Mouse (Mus musculus) stomach, postnatal 0 days (tissue): ENCODE results near the gene Phgr1. TPM values are rescaled to one million over a fixed set of nuclear protein-coding genes. Genes with fewer than 3 reads are reported as not detected.

Experiments used
- ATAC-seq: fragments of 200-750 bp; cut with Nextera tagmentation; 2 replicates; pipeline ENCODE4 v1.8.0; 2017; ENCODE audit not compliant: low FRiP score, low TSS enrichment
- DNase-seq: peaks from one replicate; pipeline ENCODE4 v3.0.0-alpha.2; 2016; ENCODE audit warnings: low spot score
- H3K27ac ChIP-seq: fragments of 300-500 bp; sonication (generic); replicated peaks from 2 replicates; pipeline ENCODE4 v1.5.1; 2014; ENCODE audit warnings: mild to moderate bottlenecking, control low read depth
- H3K27me3 ChIP-seq: fragments of 300-500 bp; sonication (generic); 2 replicates; pipeline ENCODE4 v1.6.1; 2014; ENCODE audit warnings: low read length; ENCODE audit not compliant: control insufficient read depth, insufficient read depth
- H3K36me3 ChIP-seq: fragments of 300-500 bp; sonication (generic); 2 replicates; pipeline ENCODE4 v1.6.1; 2014; ENCODE audit warnings: low read length, mixed read lengths; ENCODE audit not compliant: control insufficient read depth, insufficient read depth
- H3K4me1 ChIP-seq: fragments of 300-500 bp; sonication (generic); replicated peaks from 2 replicates; pipeline ENCODE4 v1.6.1; 2014; ENCODE audit warnings: antibody characterized with exemption; ENCODE audit not compliant: control insufficient read depth, insufficient read depth
- H3K4me2 ChIP-seq: fragments of 300-500 bp; sonication (generic); replicated peaks from 2 replicates; pipeline ENCODE4 v1.6.1; 2014; ENCODE audit warnings: low read depth, mild to moderate bottlenecking, control low read depth, moderate library complexity
- H3K4me3 ChIP-seq: fragments of 300-500 bp; sonication (generic); 2 replicates; pipeline ENCODE4 v1.5.1; 2014; ENCODE audit warnings: low read depth, low read length, control low read depth
- H3K9ac ChIP-seq: fragments of 300-500 bp; sonication (generic); 2 replicates; pipeline ENCODE4 v1.6.1; 2014; ENCODE audit warnings: mild to moderate bottlenecking, low read length, control low read depth, mixed read lengths
- H3K9me3 ChIP-seq: fragments of 300-500 bp; sonication (generic); 2 replicates; pipeline ENCODE4 v1.6.1; 2016; ENCODE audit warnings: low read length; ENCODE audit not compliant: control insufficient read depth
- CTCF ChIP-seq: IDR thresholded peaks from 2 replicates; pipeline ENCODE4 v1.5.1; 2016; ENCODE audit warnings: antibody characterized with exemption, low read depth, mild to moderate bottlenecking, moderate library complexity
- EP300 ChIP-seq: optimal IDR thresholded peaks from 2 replicates; pipeline ENCODE3; 2016; ENCODE audit warnings: antibody characterized with exemption
- WGBS: fragments of 180-500 bp; shearing (Covaris S2); extraction: QIAGEN DNeasy Blood & Tissue Kit; methylation state at CpG from one replicate; pipeline ENCODE4 v1.1.7; 2014; 5-methylcytosine and 5-hydroxymethylcytosine counted together
- polyA plus RNA-seq: library from polyadenylated mRNA; unstranded; fragments of >200 nt; fragmentation: Nextera tagmentation; extraction: Ambion mirVana; gene quantifications from 2 replicates; pipeline ENCODE4 v1.2.1, GENCODE M21; 2015

Gene Phgr1
- polyA plus RNA-seq, 1 experiment from 2014 or later, result 184 TPM

- no peak overlapping the region for H3K27ac ChIP-seq
- no peak for DNase-seq
- no peaks in the 10 kb centered on the region for H3K4me1 ChIP-seq
- WGBS, result 77% methylated on average over 4 of the region's 4 CpGs
- TF ChIP-seq CTCF (no peak), EP300 (no peak)
- no peaks in the 10 kb centered on the region for H3K36me3 ChIP-seq
- H3K9me3 ChIP-seq, result no peaks in the 10 kb centered on the region
- no peak for ATAC-seq
- H3K9ac ChIP-seq, result no peak overlapping the region
- no peak overlapping the region for H3K4me3 ChIP-seq
- H3K27me3 ChIP-seq, result no peaks in the 10 kb centered on the region
- no peak overlapping the region for H3K4me2 ChIP-seq
These were observed 19.7 kb downstream of the Phgr1 start for GRCm38 (mm10) chr2:118792259-118792613.

- ATAC-seq, result no peak
- no peak for DNase-seq
- H3K4me2 ChIP-seq, result no peak overlapping the region
- no peak overlapping the region for H3K9ac ChIP-seq
- no peaks in the 10 kb centered on the region for H3K4me1 ChIP-seq
- H3K27ac ChIP-seq, result no peak overlapping the region
- 86% methylated on average over 4 of the region's 4 CpGs for WGBS
- no peaks in the 10 kb centered on the region for H3K36me3 ChIP-seq
- TF ChIP-seq EP300 (no peak), CTCF (no peak)
- H3K9me3 ChIP-seq, result no peaks in the 10 kb centered on the region
- H3K4me3 ChIP-seq, result no peak overlapping the region
- no peaks in the 10 kb centered on the region for H3K27me3 ChIP-seq
These were observed 21.1 kb downstream of the Phgr1 start for GRCm38 (mm10) chr2:118793636-118794035.

- Histone ChIP-seq H3K27me3 (no peaks in the 10 kb centered on the region), H3K4me2 (no peak overlapping the region), H3K9ac (no peak overlapping the region), H3K36me3 (no peaks in the 10 kb centered on the region), H3K9me3 (no peaks in the 10 kb centered on the region), H3K4me1 (no peaks in the 10 kb centered on the region), H3K27ac (no peak overlapping the region), H3K4me3 (no peak overlapping the region)
- no peak for DNase-seq
- no peak for ATAC-seq
- no peak for TF ChIP-seq CTCF
- no peak for TF ChIP-seq EP300
- WGBS, result 66% methylated on average over 4 of the region's 4 CpGs
These were observed 30.1 kb downstream of the Phgr1 start for GRCm38 (mm10) chr2:118802542-118803118.

- 83% methylated on average over 2 of the region's 2 CpGs for WGBS
- TF ChIP-seq CTCF (no peak), EP300 (no peak)
- no peak overlapping the region for H3K4me3 ChIP-seq
- no peaks in the 10 kb centered on the region for H3K4me1 ChIP-seq
- H3K36me3 ChIP-seq, result no peaks in the 10 kb centered on the region
- H3K4me2 ChIP-seq, result no peak overlapping the region
- H3K27ac ChIP-seq, result no peak overlapping the region
- H3K9ac ChIP-seq, result no peak overlapping the region
- no peaks in the 10 kb centered on the region for H3K27me3 ChIP-seq
- DNase-seq, result no peak
- no peak for ATAC-seq
- H3K9me3 ChIP-seq, result no peaks in the 10 kb centered on the region
These were observed 31.9 kb downstream of the Phgr1 start for GRCm38 (mm10) chr2:118804474-118804873.

- Histone ChIP-seq H3K4me2 (no peak overlapping the region), H3K27ac (no peak overlapping the region), H3K4me3 (no peak overlapping the region), H3K36me3 (no peaks in the 10 kb centered on the region), H3K4me1 (no peaks in the 10 kb centered on the region), H3K9me3 (no peaks in the 10 kb centered on the region), H3K9ac (no peak overlapping the region), H3K27me3 (no peaks in the 10 kb centered on the region)
- TF ChIP-seq CTCF (no peak), EP300 (no peak)
- DNase-seq (no peak), ATAC-seq (no peak)
- WGBS, result 33% methylated on average over 3 of the region's 3 CpGs
These were observed 32.6 kb downstream of the Phgr1 start for GRCm38 (mm10) chr2:118805137-118805536.

- ATAC-seq (no peak), DNase-seq (no peak)
- WGBS, result 30% methylated on average over 3 of the region's 3 CpGs
- Histone ChIP-seq H3K9me3 (no peaks in the 10 kb centered on the region), H3K9ac (no peak overlapping the region), H3K36me3 (no peaks in the 10 kb centered on the region), H3K4me1 (no peaks in the 10 kb centered on the region), H3K27ac (no peak overlapping the region), H3K4me2 (no peak overlapping the region), H3K27me3 (no peaks in the 10 kb centered on the region), H3K4me3 (no peak overlapping the region)
- TF ChIP-seq CTCF, result no peak
- TF ChIP-seq EP300, result no peak
These were observed 33.2 kb downstream of the Phgr1 start for GRCm38 (mm10) chr2:118805756-118806155.
